Mouse (Mus musculus): Measurements from ENCODE around the gene Olfr1357. TPM values are rescaled to one million over a fixed set of nuclear protein-coding genes. Genes with fewer than 3 reads are reported as not detected.

Olfr1357 gene
- polyA plus RNA-seq (2017; shearing (Covaris generic)): not detected

DNA sequence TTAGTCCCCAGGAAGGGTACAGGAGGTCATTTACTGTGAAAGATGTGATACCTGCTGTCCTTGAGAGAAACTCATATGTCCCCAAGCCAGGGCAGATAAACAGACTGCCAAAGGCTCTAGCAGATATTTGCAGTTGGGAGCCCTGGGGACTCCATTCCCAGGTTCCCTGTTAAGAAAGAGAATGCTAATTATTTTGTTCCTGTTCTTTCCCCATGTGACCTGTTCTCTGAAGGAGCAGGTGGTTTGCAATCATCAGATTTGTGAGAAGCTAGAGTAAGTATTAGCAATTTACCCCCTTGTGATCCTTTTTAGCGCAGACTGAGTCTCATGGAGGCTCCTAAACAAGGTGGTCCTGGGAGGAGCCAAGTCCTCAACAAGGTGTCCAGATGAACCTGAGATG lies at the start of gene Olfr1357:
Gene Olfr1357, minus strand, starts transcription at position 101 of the 400 bp plus-strand sequence.

DNA sequence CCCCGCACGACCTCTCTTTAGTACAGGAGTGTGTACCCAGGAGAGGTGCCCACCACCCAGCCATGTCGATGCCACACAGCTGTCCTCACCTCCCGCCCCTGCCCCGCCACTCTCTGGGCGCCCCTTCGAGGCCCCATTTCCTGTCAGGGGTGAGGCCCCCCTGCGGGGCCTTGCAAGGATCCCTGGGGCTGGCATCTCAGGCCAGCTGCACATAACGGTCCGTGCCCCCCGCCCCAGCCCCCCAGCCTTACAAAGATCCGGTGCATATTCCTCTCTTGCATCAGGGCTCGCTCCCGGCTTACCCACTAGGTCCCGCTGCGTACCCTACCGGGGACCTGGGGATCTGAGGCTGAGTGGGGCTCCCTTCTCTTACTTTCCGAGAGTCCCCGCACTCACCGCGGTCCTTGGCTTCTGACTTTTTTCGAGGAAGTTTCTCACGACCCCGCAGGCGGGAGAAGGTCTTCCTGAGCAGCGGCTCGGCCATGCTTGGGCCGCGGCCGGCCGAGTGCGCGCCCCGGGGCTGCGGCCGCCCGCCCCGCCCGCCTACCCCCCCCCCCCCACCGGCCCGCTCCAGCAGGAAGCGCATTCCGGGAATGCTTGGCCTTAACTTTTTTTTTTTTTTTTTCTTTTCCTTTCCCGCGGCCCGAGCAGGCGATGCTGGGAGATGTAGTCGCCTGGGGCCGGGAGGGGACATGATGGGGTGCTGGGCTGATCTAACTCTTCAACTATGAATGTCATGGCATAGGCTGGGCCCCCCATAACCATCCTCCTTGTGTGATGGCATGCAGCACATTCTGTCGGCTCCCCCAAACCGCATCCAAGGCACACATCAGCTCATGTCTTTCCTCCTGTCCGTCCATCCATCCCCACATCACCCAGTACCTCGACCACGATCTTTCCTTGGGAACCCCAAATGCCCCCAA lies 26.2 kb downstream of the Olfr1357 start, which contains the start of gene Syde1:
Gene Syde1, minus strand, starts transcription at position 559 of the 923 bp plus-strand sequence.

DNA sequence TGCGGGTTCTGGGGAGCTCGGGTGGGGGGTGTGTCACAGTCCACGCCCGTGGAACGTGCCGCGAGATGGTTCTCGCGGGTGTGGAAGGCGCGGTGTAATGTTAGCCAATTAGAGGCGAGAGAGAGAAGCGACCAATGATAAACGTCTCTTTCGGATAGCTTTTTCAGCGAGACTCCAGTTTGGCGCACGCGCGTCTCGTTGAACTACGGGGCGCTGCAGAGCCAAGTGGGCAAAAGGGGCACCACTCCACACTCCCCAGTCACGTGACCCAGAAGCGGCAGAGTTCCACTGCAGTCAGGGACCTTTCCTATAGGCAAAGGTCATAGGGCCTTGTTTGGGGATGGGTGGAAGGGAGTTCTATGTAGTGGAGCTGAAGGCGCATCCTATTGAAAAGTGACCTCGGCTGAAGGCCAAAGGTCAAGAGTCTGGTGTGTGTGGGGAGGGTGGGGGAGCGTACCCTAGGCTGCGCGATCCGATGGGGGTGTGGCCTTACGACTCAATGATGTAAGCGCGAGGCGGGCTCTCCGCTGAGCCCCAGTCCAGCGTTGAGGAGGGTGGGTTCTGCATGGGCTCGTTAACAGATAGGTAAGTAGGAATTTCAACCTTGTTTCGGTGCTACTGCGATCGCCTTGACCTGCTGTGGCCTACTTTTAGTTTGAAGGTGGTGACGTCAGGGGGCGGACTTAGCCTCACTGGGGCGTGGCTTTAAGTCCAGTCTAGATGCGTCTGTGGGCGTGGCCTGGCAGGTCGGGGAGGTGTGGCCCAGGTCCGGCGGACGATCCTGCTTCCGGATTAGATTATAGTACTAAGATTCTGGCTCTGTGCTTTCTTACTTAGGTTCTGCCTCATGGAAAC lies 43.4 kb downstream of the Olfr1357 start, which contains the start of gene Ilvbl:
Gene Ilvbl, plus strand, starts transcription at position 97 of the 855 bp plus-strand sequence.

Other genes with a start within 250 kb of the Olfr1357 start
- 318 TPM for gene Rrp1, start 205.0 kb downstream of the Olfr1357 start, polyA plus RNA-seq (2017; shearing (Covaris generic))
- 147 TPM for gene Cstb, start 192.4 kb downstream of the Olfr1357 start, polyA plus RNA-seq (2017; shearing (Covaris generic))
- 15.3 TPM for gene Pdxk, start 153.1 kb downstream of the Olfr1357 start, polyA plus RNA-seq (2017; shearing (Covaris generic))
- gene Olfr1358, start 100.6 kb downstream of the Olfr1357 start, polyA plus RNA-seq (2017; shearing (Covaris generic)): not detected
- gene Ilvbl, start 43.7 kb downstream of the Olfr1357 start, polyA plus RNA-seq (2017; shearing (Covaris generic)): 89.5 TPM
- gene Syde1, start 26.1 kb downstream of the Olfr1357 start, polyA plus RNA-seq (2017; shearing (Covaris generic)): 1.0 TPM
- gene Casp14, start 100.2 kb upstream of the Olfr1357 start, polyA plus RNA-seq (2017; shearing (Covaris generic)): not detected
- gene Ccdc105, start 135.0 kb upstream of the Olfr1357 start, polyA plus RNA-seq (2017; shearing (Covaris generic)): not detected
- gene Slc1a6, start 162.4 kb upstream of the Olfr1357 start, polyA plus RNA-seq (2017; shearing (Covaris generic)): not detected
- gene Olfr1356, start 234.1 kb upstream of the Olfr1357 start, polyA plus RNA-seq (2017; shearing (Covaris generic)): not detected